Mouse (Mus musculus) adrenal gland, adult 18-20 months (tissue): ENCODE data around the gene Slc39a9. TPM values are rescaled to one million over a fixed set of nuclear protein-coding genes. Genes with fewer than 3 reads are reported as not detected.

ENCODE experiments used
- DNase-seq, 2 experiments: peaks; one replicate each; pipeline ENCODE4 v3.0.0; 2021 to 2022; ENCODE audit warnings: low spot score in 2 of 2
- long read RNA-seq, 2 experiments: library from polyadenylated mRNA; stranded (forward); transcript quantifications; one replicate each; pipeline ENCODE4 v2.0.0; 2021
- total RNA-seq, 2 experiments: library from RNA; stranded (reverse); gene quantifications; 1 replicate in 1 of 2; 2 replicates in 1 of 2; pipeline ENCODE4 v1.2.3; 2021

The Slc39a9 gene
- 10 to 100 TPM; 39.8 to 50.0 TPM for total RNA-seq
- long read RNA-seq, experiment 1, full-length matches to known transcripts: 9 of 18 reads
- long read RNA-seq, experiment 1, partial matches to known transcripts: 3 of 18 reads
- long read RNA-seq, experiment 1, other reads (novel, unspliced or antisense): 6 of 18 reads
- long read RNA-seq, experiment 2, full-length matches to known transcripts: 10 of 40 reads
- long read RNA-seq, experiment 2, partial matches to known transcripts: 27 of 40 reads
- long read RNA-seq, experiment 2, other reads (novel, unspliced or antisense): 3 of 40 reads

GRCm38 (mm10) chr12:80643693-80644505, at the start of gene Slc39a9, which contains the start of gene Erh:
Gene Slc39a9, plus strand, starts transcription at chr12:80643883.
Gene Erh, minus strand, starts transcription at chr12:80644341.
- DNase-seq: peak; percentile 88 to 91

GRCm38 (mm10) chr12:80594141-80594540, 49.5 kb upstream of the Slc39a9 start:
- DNase-seq: no peak

- no peak for DNase-seq
These were observed 48.9 kb upstream of the Slc39a9 start for GRCm38 (mm10) chr12:80594781-80595180.

GRCm38 (mm10) chr12:80595566-80595965, 48.1 kb upstream of the Slc39a9 start:
- no peak for DNase-seq

GRCm38 (mm10) chr12:80595968-80596367, 47.7 kb upstream of the Slc39a9 start:
- no peak for DNase-seq

GRCm38 (mm10) chr12:80598236-80598635, 45.4 kb upstream of the Slc39a9 start:
- DNase-seq: no peak

- DNase-seq: no peak
These were observed 44.9 kb upstream of the Slc39a9 start for GRCm38 (mm10) chr12:80598756-80599155.

- no peak for DNase-seq
These were observed 42.0 kb upstream of the Slc39a9 start for GRCm38 (mm10) chr12:80601597-80602269.

GRCm38 (mm10) chr12:80602432-80602831, 41.3 kb upstream of the Slc39a9 start:
- no peak for DNase-seq

GRCm38 (mm10) chr12:80603566-80603965, 40.1 kb upstream of the Slc39a9 start:
- no peak for DNase-seq

- no peak for DNase-seq
These were observed 39.5 kb upstream of the Slc39a9 start for GRCm38 (mm10) chr12:80604218-80604617.

GRCm38 (mm10) chr12:80608576-80608975, 35.1 kb upstream of the Slc39a9 start:
- no peak for DNase-seq

- DNase-seq: no peak
These were observed 33.8 kb upstream of the Slc39a9 start for GRCm38 (mm10) chr12:80609928-80610327.

- no peak for DNase-seq
These were observed 31.4 kb upstream of the Slc39a9 start for GRCm38 (mm10) chr12:80612113-80612791.

- no peak for DNase-seq
These were observed 28.1 kb upstream of the Slc39a9 start for GRCm38 (mm10) chr12:80615371-80616257.

- no peak for DNase-seq
These were observed 23.2 kb upstream of the Slc39a9 start for GRCm38 (mm10) chr12:80620501-80620900.

- no peak for DNase-seq
These were observed 11.9 kb upstream of the Slc39a9 start for GRCm38 (mm10) chr12:80631790-80632189.

- DNase-seq: peak; percentile 48 to 64
These were observed 674 bp upstream of the Slc39a9 start for GRCm38 (mm10) chr12:80642725-80643692.

- DNase-seq: peak in 1 of 2 experiments; percentile 23
These were observed 804 bp downstream of the Slc39a9 start for GRCm38 (mm10) chr12:80644506-80644868.
